Mouse (Mus musculus): ENCODE measurements around the gene Rab20.

- TF ChIP-seq POLR2A (IDR thresholded peaks at IDR 0.05; ENCODE audit: insufficient read depth, low read length) (no peak), EP300 (IDR thresholded peaks at IDR 0.05; ENCODE audit: insufficient read depth, low read depth, low read length) (no peak), CTCF (IDR thresholded peaks at IDR 0.05; ENCODE audit: low read depth, low read length) (no peak)
Observed at GRCm38 (mm10) chr8:11417762-11418161, 60.7 kb downstream of the Rab20 start.
